Mouse (Mus musculus) liver, embryonic 11.5 days (tissue): Measurements from ENCODE around the gene Nme7. TPM values are rescaled to one million over a fixed set of nuclear protein-coding genes. Genes with fewer than 3 reads are reported as not detected.

Experiments
- ATAC-seq: fragments of 200-750 bp; cut with Nextera tagmentation; replicated peaks from 2 replicates; pipeline ENCODE4 v1.8.0; 2017; ENCODE audit warnings: moderate number of reproducible peaks, mild to moderate bottlenecking, moderate TSS enrichment, moderate library complexity; ENCODE audit not compliant: low FRiP score
- DNase-seq: peaks from one replicate; pipeline ENCODE4 v3.0.0-alpha.2; 2017; ENCODE audit warnings: low spot score
- H3K27ac ChIP-seq: fragments of 300-500 bp; sonication (generic); 2 replicates; pipeline ENCODE4 v1.5.1; 2014; ENCODE audit warnings: mild to moderate bottlenecking, low read depth, low read length, control low read depth
- H3K27me3 ChIP-seq: fragments of 300-500 bp; sonication (generic); replicated peaks from 2 replicates; pipeline ENCODE4 v1.6.1; 2014; ENCODE audit warnings: low read length, mixed read lengths; ENCODE audit not compliant: control insufficient read depth, insufficient read depth
- H3K36me3 ChIP-seq: fragments of 300-500 bp; sonication (generic); 2 replicates; pipeline ENCODE4 v1.6.1; 2014; ENCODE audit warnings: mild to moderate bottlenecking, low read length, moderate library complexity, mixed read lengths; ENCODE audit not compliant: control insufficient read depth, insufficient read depth
- H3K4me1 ChIP-seq: fragments of 300-500 bp; sonication (generic); replicated peaks from 2 replicates; pipeline ENCODE4 v1.6.1; 2014; ENCODE audit warnings: low read length, mixed read lengths; ENCODE audit not compliant: control insufficient read depth, insufficient read depth
- H3K4me2 ChIP-seq: fragments of 300-500 bp; sonication (generic); 2 replicates; pipeline ENCODE4 v1.6.1; 2014; ENCODE audit warnings: mild to moderate bottlenecking, control low read depth, moderate library complexity
- H3K4me3 ChIP-seq: fragments of 300-500 bp; sonication (generic); 2 replicates; pipeline ENCODE4 v1.5.1; 2014; ENCODE audit warnings: low read depth, low read length, control low read depth
- H3K9ac ChIP-seq: fragments of 300-500 bp; sonication (generic); 2 replicates; pipeline ENCODE4 v1.6.1; 2014; ENCODE audit warnings: low read depth, low read length, control low read depth
- H3K9me3 ChIP-seq: fragments of 300-500 bp; sonication (generic); 2 replicates; pipeline ENCODE4 v1.6.1; 2016; ENCODE audit warnings: low read length, inconsistent platforms, mixed read lengths; ENCODE audit not compliant: control insufficient read depth
- WGBS: fragments of 180-500 bp; shearing (Covaris S2); extraction: QIAGEN DNeasy Blood & Tissue Kit; methylation state at CpG from one replicate; pipeline ENCODE4 v1.1.7; 2014; 5-methylcytosine and 5-hydroxymethylcytosine counted together
- polyA plus RNA-seq: library from polyadenylated mRNA; unstranded; fragments of >200 nt; fragmentation: Nextera tagmentation; extraction: Ambion mirVana; gene quantifications from 2 replicates; pipeline ENCODE4 v1.2.1, GENCODE M21; 2014

Nme7 gene
- polyA plus RNA-seq, 1 experiment from 2014 or later, result 22.0 TPM

DNA sequence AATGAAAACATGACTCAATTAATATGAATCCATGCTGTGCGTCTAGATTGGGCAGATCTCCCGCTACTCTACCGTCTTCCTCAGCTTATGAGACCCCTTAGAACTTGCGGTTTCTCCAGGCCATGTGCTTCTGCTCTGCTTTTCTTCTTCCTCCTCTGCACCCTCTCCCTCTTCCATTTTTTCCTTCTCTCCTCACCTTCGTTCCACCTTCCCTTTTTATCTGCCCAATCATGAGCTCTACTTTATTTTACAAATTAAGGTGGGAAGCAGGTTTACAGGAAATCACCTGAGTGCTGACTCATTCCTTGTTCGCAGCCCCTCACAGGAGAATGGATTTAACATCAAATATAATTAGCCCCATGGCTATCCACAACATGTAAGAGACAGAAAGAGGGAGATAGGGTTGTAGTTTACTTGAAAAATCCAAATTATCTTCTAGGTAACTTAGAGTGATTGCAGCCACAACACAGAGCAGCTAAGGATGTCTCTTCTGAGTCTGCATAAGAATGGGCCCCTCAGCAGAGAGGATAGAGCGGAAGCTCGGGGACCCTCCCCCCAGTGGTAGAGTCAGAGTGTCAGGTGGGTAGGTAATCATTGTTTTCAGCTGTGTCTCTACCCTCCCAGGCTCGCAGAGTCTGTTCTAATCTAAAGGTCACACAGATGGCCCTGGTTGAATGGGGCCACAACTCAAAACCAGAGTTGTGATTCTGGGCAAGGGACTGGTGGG, 73.0 kb downstream of the Nme7 start:
- WGBS, result 72% methylated on average over 9 of the region's 9 CpGs
- Histone ChIP-seq H3K4me1 (no peaks in the 10 kb centered on the region), H3K9me3 (no peaks in the 10 kb centered on the region), H3K9ac (no peak overlapping the region), H3K4me3 (no peak overlapping the region), H3K36me3 (no peaks in the 10 kb centered on the region; the same call in 1 of the 2 replicates), H3K27ac (no peak overlapping the region), H3K27me3 (no peaks in the 10 kb centered on the region), H3K4me2 (no peak overlapping the region)
- ATAC-seq (peak; percentile 67), DNase-seq (no peak)

DNA sequence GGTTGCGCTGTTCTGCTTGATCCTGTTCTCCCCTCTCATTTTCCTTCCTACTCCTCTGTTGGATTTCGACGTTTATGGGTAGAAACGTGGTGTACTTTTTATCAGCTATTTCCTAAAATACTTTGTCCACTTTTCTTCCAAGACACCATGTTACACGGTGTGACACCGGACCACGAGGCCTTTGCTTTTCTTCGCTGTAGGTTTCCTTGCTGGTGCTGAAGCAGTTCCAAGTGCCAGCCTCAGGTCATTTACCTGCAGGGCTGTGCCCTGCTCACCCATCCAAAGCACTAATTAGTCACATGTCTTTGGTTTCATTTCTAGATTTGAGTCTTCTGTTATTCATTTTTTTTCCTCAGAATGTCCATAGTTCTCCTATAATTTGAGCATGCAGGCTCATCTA, 79.7 kb downstream of the Nme7 start:
- ATAC-seq (no peak), DNase-seq (no peak)
- H3K4me2 ChIP-seq, result no peak overlapping the region
- H3K9me3 ChIP-seq, result no peaks in the 10 kb centered on the region
- no peaks in the 10 kb centered on the region for H3K27me3 ChIP-seq
- H3K4me1 ChIP-seq, result no peaks in the 10 kb centered on the region
- H3K36me3 ChIP-seq, result no peaks in the 10 kb centered on the region
- H3K27ac ChIP-seq, result no peak overlapping the region
- 89% methylated on average over 8 of the region's 8 CpGs for WGBS
- H3K9ac ChIP-seq, result no peak overlapping the region
- no peak overlapping the region for H3K4me3 ChIP-seq

DNA sequence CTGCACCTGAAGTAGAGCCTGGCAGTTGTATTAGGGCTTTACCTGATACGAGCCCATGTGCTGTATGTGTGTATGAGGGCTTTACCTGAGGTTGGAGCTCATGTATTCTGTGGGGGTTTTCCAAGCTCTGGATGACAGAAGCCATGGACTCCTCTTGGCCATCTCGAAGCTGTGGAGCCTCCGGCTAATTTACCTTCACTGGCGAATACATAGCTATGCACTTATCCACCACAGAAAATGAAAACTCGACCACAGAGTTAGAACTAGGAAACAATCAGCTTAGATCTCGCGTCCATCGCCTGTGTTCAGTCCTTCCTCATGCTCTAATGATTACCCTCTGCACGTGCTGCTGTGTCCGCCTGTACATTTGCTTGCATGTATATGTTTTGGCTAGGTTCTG, 80.4 kb downstream of the Nme7 start:
- Histone ChIP-seq H3K27ac (no peak overlapping the region), H3K27me3 (no peaks in the 10 kb centered on the region), H3K36me3 (no peaks in the 10 kb centered on the region), H3K4me1 (no peaks in the 10 kb centered on the region), H3K9me3 (no peaks in the 10 kb centered on the region), H3K4me3 (no peak overlapping the region), H3K4me2 (no peak overlapping the region), H3K9ac (no peak overlapping the region)
- DNase-seq (no peak), ATAC-seq (no peak)
- 90% methylated on average over 10 of the region's 10 CpGs for WGBS

DNA sequence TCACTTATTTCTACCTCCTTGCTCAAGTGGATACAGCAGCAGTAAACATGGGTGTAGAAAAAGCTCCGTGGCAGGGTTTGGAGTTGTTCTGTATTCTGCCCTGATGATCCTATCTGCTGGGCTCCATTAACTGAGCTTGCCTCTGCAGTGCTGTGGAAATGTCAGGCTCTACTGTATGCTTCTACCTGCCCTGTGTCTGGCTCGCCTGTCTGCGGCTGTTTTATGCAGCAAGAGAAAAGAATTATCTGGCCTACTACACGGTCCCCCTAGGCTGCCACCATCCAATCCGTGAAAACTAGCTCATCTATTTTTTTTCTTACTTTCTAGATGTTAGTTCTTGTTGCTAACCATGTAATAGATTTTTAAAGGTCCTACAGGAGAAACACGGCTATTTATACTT, 81.1 kb downstream of the Nme7 start:
- H3K4me2 ChIP-seq, result no peak overlapping the region
- no peak overlapping the region for H3K27ac ChIP-seq
- no peak overlapping the region for H3K9ac ChIP-seq
- no peaks in the 10 kb centered on the region for H3K9me3 ChIP-seq
- DNase-seq (no peak), ATAC-seq (no peak)
- H3K27me3 ChIP-seq, result no peaks in the 10 kb centered on the region
- H3K4me1 ChIP-seq, result no peaks in the 10 kb centered on the region
- H3K4me3 ChIP-seq, result no peak overlapping the region
- WGBS, result 86% methylated on average over 6 of the region's 6 CpGs
- H3K36me3 ChIP-seq, result no peaks in the 10 kb centered on the region

DNA sequence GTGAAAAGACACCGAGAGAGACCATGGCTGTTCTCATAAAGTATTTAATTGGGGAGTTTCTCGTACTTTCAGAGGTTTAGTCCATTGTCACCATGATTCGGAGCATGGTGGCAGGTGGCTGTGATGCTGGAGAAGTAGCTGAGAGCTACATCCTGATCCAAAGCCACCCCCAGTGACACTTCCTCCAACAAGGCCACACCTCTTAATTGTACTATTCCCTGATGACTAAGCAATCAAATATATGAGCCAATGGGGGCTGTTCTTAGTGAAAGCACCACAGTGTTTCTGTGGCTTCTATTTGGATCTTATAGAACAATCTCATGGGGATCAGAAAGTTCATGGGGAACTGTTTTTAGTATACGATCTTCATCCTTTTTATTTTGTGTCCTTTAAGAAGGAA, 85.8 kb downstream of the Nme7 start:
- Histone ChIP-seq H3K9me3 (no peaks in the 10 kb centered on the region), H3K27ac (no peak overlapping the region), H3K9ac (no peak overlapping the region), H3K4me3 (no peak overlapping the region), H3K36me3 (no peaks in the 10 kb centered on the region), H3K4me1 (no peaks in the 10 kb centered on the region), H3K27me3 (no peaks in the 10 kb centered on the region), H3K4me2 (no peak overlapping the region)
- 82% methylated on average over 4 of the region's 4 CpGs for WGBS
- ATAC-seq (no peak), DNase-seq (no peak)

DNA sequence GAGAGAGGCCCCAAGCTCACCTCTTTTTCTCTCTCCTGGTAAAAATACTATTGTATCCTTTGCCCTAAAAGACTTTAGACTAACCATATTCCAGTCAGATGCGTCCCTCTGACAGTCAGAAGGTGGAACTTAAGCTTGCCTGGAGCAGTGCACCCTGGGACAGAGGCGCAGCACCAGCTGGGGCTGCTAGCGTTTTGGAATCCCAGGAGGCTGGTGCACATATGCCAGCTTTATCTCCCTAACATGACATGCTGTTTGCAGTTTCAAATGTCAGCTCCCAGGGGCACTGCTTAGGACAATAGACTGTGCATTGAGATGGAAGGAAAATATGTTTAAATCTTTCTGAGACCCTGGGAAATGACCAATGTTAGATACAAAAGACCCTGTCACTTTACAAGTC, 88.3 kb downstream of the Nme7 start:
- Histone ChIP-seq H3K4me3 (no peak overlapping the region), H3K27ac (no peak overlapping the region), H3K4me1 (no peaks in the 10 kb centered on the region), H3K9ac (no peak overlapping the region), H3K9me3 (no peaks in the 10 kb centered on the region), H3K27me3 (no peaks in the 10 kb centered on the region), H3K4me2 (no peak overlapping the region), H3K36me3 (no peaks in the 10 kb centered on the region)
- ATAC-seq, result no peak
- no peak for DNase-seq
- WGBS, result 56% methylated on average over 3 of the region's 3 CpGs

DNA sequence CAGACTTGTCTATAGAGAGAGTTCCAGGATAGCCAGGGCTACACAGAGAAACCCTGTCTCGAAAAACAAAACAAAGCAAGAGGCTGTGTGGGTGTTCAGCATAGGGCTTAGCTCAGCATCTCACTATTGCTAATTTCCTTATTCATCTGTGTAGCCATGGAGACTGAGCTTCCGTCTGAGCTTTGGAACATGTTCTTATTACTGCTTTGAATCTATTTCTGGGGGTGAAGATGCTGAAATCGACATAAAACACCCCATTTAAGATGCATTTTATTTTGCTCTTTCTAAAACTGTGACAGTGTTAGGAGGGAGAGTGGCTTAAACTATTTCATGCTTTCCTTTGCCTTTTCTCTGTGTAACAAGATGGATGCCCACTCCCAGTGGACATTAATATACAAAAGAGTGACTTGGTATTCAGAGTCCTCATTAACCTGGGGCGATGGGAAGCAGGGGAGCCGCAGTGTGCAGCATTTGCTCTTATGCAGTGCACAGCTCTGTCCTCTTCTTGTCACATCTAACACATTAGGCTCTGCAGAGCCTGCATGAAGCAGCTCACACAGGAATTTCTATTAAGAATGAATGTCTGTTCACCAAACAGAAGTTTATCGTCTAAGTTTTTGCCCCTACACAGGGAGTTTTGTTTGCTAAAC, 91.3 kb downstream of the Nme7 start:
- ATAC-seq (no peak), DNase-seq (no peak)
- WGBS, result 86% methylated on average over 6 of the region's 6 CpGs
- H3K27me3 ChIP-seq, result no peaks in the 10 kb centered on the region
- H3K36me3 ChIP-seq, result no peaks in the 10 kb centered on the region
- H3K9me3 ChIP-seq, result no peaks in the 10 kb centered on the region
- no peak overlapping the region for H3K27ac ChIP-seq
- no peak overlapping the region for H3K4me3 ChIP-seq
- H3K4me1 ChIP-seq, result no peaks in the 10 kb centered on the region
- no peak overlapping the region for H3K9ac ChIP-seq
- H3K4me2 ChIP-seq, result no peak overlapping the region

DNA sequence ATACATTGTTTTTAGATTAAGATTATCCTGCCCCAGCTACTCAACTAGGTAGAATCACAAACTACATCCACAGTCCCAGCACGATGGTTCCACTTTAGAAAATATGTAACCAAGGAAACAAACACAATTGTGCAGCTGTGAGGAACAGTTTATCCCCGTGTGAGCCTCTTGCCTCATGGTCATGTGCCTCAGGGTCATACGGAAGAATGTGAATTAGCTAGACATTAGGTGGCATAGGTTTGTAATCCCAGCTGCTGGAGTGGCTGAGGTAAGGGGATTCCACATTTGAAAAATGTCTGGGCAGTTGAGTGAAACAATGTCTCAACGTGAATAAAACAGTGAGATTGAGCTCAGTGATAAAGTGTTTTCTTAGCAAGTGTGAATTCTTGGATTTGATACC, 93.8 kb downstream of the Nme7 start:
- Histone ChIP-seq H3K36me3 (no peaks in the 10 kb centered on the region; the same call in 1 of the 2 replicates), H3K27ac (no peak overlapping the region), H3K4me3 (no peak overlapping the region), H3K9ac (no peak overlapping the region), H3K4me2 (no peak overlapping the region), H3K27me3 (no peaks in the 10 kb centered on the region), H3K9me3 (no peaks in the 10 kb centered on the region; the same call in 1 of the 2 replicates), H3K4me1 (no peaks in the 10 kb centered on the region)
- ATAC-seq (no peak), DNase-seq (no peak)
- WGBS, result 69% methylated on average over 4 of the region's 4 CpGs

DNA sequence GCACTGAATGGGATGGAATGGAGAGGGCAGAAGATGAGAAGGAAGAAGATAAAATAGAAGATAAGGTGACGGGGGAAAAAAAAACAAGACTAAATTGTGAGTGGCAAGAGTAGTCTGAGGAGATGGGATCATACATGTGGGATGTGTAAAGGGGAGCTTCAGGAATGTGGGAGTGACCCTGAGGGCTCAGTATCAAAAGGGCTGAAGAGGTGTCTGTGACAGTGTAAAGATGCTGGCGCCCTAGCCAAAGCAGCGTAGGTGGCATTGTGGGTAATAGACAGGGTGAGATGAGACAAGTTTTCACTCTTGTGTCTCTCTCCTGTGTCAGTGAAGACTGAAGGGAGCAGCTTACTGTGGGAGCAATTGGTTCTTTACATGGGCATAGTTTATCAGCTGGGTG, 95.7 kb downstream of the Nme7 start:
- Histone ChIP-seq H3K27ac (no peak overlapping the region), H3K9ac (no peak overlapping the region), H3K4me3 (no peak overlapping the region), H3K36me3 (no peaks in the 10 kb centered on the region; the same call in 1 of the 2 replicates), H3K4me2 (no peak overlapping the region), H3K4me1 (no peaks in the 10 kb centered on the region), H3K9me3 (no peaks in the 10 kb centered on the region; the same call in 1 of the 2 replicates), H3K27me3 (no peaks in the 10 kb centered on the region)
- no peak for ATAC-seq
- 91% methylated on average over 3 of the region's 3 CpGs for WGBS
- DNase-seq, result no peak
